Mouse (Mus musculus) gastrocnemius, adult 18-20 months (tissue): Measurements from ENCODE around the gene Gsg1. TPM values are rescaled to one million over a fixed set of nuclear protein-coding genes. Genes with fewer than 3 reads are reported as not detected.

Experiments used
- DNase-seq: peaks from one replicate; pipeline ENCODE4 v3.0.0; 2021; ENCODE audit warnings: low spot score
- total RNA-seq, 2 experiments: library from RNA; stranded (reverse); gene quantifications; 2 replicates each; pipeline ENCODE4 v1.2.3; 2021

Gene Gsg1
- total RNA-seq, 2 experiments from 2014 or later = not detected

GRCm38 (mm10) chr6:135261124-135261523 is 7.0 kb upstream of the Gsg1 start:
- no peak for DNase-seq

- no peak for DNase-seq
Observed at GRCm38 (mm10) chr6:135260435-135260834, 6.3 kb upstream of the Gsg1 start.

- peak; percentile 80 for DNase-seq
Observed at GRCm38 (mm10) chr6:135252728-135253077, 1.4 kb downstream of the Gsg1 start.

GRCm38 (mm10) chr6:135251849-135252727 is 2.1 kb downstream of the Gsg1 start:
- peak; percentile 19 for DNase-seq

- DNase-seq = no peak
Observed at GRCm38 (mm10) chr6:135250926-135251699, 3.0 kb downstream of the Gsg1 start.

- peak; percentile 84 for DNase-seq
Observed at GRCm38 (mm10) chr6:135249846-135250531, 4.2 kb downstream of the Gsg1 start.

- no peak for DNase-seq
Observed at GRCm38 (mm10) chr6:135247861-135248260, 6.3 kb downstream of the Gsg1 start.

GRCm38 (mm10) chr6:135245586-135245985 is 8.6 kb downstream of the Gsg1 start:
- DNase-seq = no peak

- no peak for DNase-seq
Observed at GRCm38 (mm10) chr6:135240361-135240760, 13.8 kb downstream of the Gsg1 start.

- no peak for DNase-seq
Observed at GRCm38 (mm10) chr6:135238211-135238610, 15.9 kb downstream of the Gsg1 start.

GRCm38 (mm10) chr6:135237326-135237725 is 16.8 kb downstream of the Gsg1 start:
- no peak for DNase-seq

GRCm38 (mm10) chr6:135236576-135236975 is 17.6 kb downstream of the Gsg1 start:
- no peak for DNase-seq

GRCm38 (mm10) chr6:135235742-135236141 is 18.4 kb downstream of the Gsg1 start:
- DNase-seq = no peak

GRCm38 (mm10) chr6:135232443-135233182 is 21.5 kb downstream of the Gsg1 start:
- DNase-seq = no peak

- DNase-seq = no peak
Observed at GRCm38 (mm10) chr6:135230586-135230985, 23.6 kb downstream of the Gsg1 start.

GRCm38 (mm10) chr6:135228465-135228941 is 25.6 kb downstream of the Gsg1 start:
- no peak for DNase-seq

GRCm38 (mm10) chr6:135223786-135224416 is 30.2 kb downstream of the Gsg1 start:
- DNase-seq = no peak

GRCm38 (mm10) chr6:135219916-135220315 is 34.2 kb downstream of the Gsg1 start:
- no peak for DNase-seq

GRCm38 (mm10) chr6:135218330-135218729 is 35.8 kb downstream of the Gsg1 start:
- DNase-seq = no peak

- DNase-seq = no peak
Observed at GRCm38 (mm10) chr6:135212666-135213065, 41.5 kb downstream of the Gsg1 start.

- DNase-seq = no peak
Observed at GRCm38 (mm10) chr6:135211169-135211568, 43.0 kb downstream of the Gsg1 start.
